In genomic region chr12:91685674-91686290, GRCm38 (mm10) we compare ENCODE assay signal across 9 mouse cellular contexts.
DNase-seq lines count a peak whose midpoint lies in the region; ATAC-seq lines count a peak whose summit lies in the region.
"Had no signal": no experiment of that assay in that cellular context is flagged by ENCODE, and none has a peak within 500 bp of the region (broad histone marks: within the 10 kb centered on the region; RNA-seq: fewer than 3 reads in every experiment).

No protein-coding gene starts in this region.

- peak overlapping the region; percentile 43 for H3K4me3 ChIP-seq in midbrain, embryonic 10.5 days
- no peak overlapping the region for H3K4me3 ChIP-seq in midbrain, embryonic 16.5 days (ENCODE audit: low read depth, low read length)
- no peak overlapping the region; the same call in 1 of the 2 replicates for H3K4me3 ChIP-seq in forebrain, embryonic 15.5 days
- peak overlapping the region; percentile 31 for H3K4me3 ChIP-seq in lung, embryonic 16.5 days (ENCODE audit: low read length)

- peaks cover 49% of the 10 kb centered on the region for H3K4me1 ChIP-seq in midbrain, embryonic 10.5 days
- H3K4me1 ChIP-seq in midbrain, embryonic 16.5 days (ENCODE audit: control insufficient read depth, insufficient read depth, low read length), result peaks cover 26% of the 10 kb centered on the region
- peaks cover 33% of the 10 kb centered on the region for H3K4me1 ChIP-seq in forebrain, embryonic 15.5 days
- peaks cover 22% of the 10 kb centered on the region for H3K4me1 ChIP-seq in lung, embryonic 16.5 days (replicated peaks; ENCODE audit: control insufficient read depth, insufficient read depth, low read length)

- intact Hi-C loops in left cerebral cortex, postnatal 14 days (cut with DNase I), result no loop called here

- H3K9me3 ChIP-seq in midbrain, embryonic 10.5 days (replicated peaks), result no peaks in the 10 kb centered on the region
- no peaks in the 10 kb centered on the region for H3K9me3 ChIP-seq in midbrain, embryonic 16.5 days (replicated peaks; ENCODE audit: control insufficient read depth, low read length, poor library complexity, severe bottlenecking)
- H3K9me3 ChIP-seq in forebrain, embryonic 15.5 days, result no peaks in the 10 kb centered on the region
- no peaks in the 10 kb centered on the region for H3K9me3 ChIP-seq in lung, embryonic 16.5 days (ENCODE audit: control insufficient read depth, low read length)

- DNase-seq in midbrain, embryonic 10.5 days (ENCODE audit: low spot score), result no peak
- peak; percentile 48 to 61 for DNase-seq in urinary bladder, postnatal 36 days (ENCODE audit: low spot score in 2 of 2)
- no peak for DNase-seq in ovary, postnatal 10 days (ENCODE audit: low spot score)
- DNase-seq in left cerebral cortex, postnatal 14 days (ENCODE audit: low spot score in 2 of 2), result no peak
- DNase-seq in kidney, postnatal 14 days, result no peak

- H3K4me2 ChIP-seq in midbrain, embryonic 16.5 days (ENCODE audit: low read length), result no peak overlapping the region
- H3K4me2 ChIP-seq in forebrain, embryonic 15.5 days (replicated peaks), result peak overlapping the region; percentile 30
- peak overlapping the region; percentile 60 for H3K4me2 ChIP-seq in lung, embryonic 16.5 days (ENCODE audit: low read depth, low read length)

- 12% methylated on average over 13 of the region's 13 CpGs for WGBS in midbrain, embryonic 10.5 days
- WGBS in midbrain, embryonic 16.5 days, result 13% methylated on average over 13 of the region's 13 CpGs
- WGBS in forebrain, embryonic 15.5 days, result 8% methylated on average over 13 of the region's 13 CpGs
- 13% methylated on average over 13 of the region's 13 CpGs for WGBS in lung, embryonic 16.5 days

- no peaks in the 10 kb centered on the region for H3K27me3 ChIP-seq in midbrain, embryonic 10.5 days (ENCODE audit: low read depth, poor library complexity, severe bottlenecking)
- H3K27me3 ChIP-seq in midbrain, embryonic 16.5 days (ENCODE audit: control insufficient read depth, insufficient read depth, low read depth, low read length), result peaks cover 2% of the 10 kb centered on the region; the same call in 1 of the 2 replicates
- no peaks in the 10 kb centered on the region for H3K27me3 ChIP-seq in forebrain, embryonic 15.5 days
- H3K27me3 ChIP-seq in lung, embryonic 16.5 days (ENCODE audit: control insufficient read depth, insufficient read depth, low read depth, low read length), result no peaks in the 10 kb centered on the region
- H3K27me3 ChIP-seq: Patski had no signal

- H3K36me3 ChIP-seq in midbrain, embryonic 10.5 days, result no peaks in the 10 kb centered on the region
- no peaks in the 10 kb centered on the region for H3K36me3 ChIP-seq in midbrain, embryonic 16.5 days (ENCODE audit: control insufficient read depth, insufficient read depth, low read length)
- H3K36me3 ChIP-seq in forebrain, embryonic 15.5 days, result no peaks in the 10 kb centered on the region
- H3K36me3 ChIP-seq in lung, embryonic 16.5 days (ENCODE audit: control insufficient read depth, insufficient read depth, low read length), result no peaks in the 10 kb centered on the region

- no peak for ATAC-seq in midbrain, embryonic 16.5 days
- ATAC-seq in forebrain, embryonic 15.5 days (replicated peaks), result no peak
- ATAC-seq in lung, embryonic 16.5 days (ENCODE audit: low read depth), result peak; percentile 84
- ATAC-seq: Patski had no signal

- no peak overlapping the region for H3K9ac ChIP-seq in midbrain, embryonic 16.5 days (ENCODE audit: low read depth, low read length)
- 0 out of 2 replicates have a peak overlapping the region, but pooled peaks have one; percentile 19 for H3K9ac ChIP-seq in forebrain, embryonic 15.5 days (replicated peaks)
- peak overlapping the region; percentile 7 for H3K9ac ChIP-seq in lung, embryonic 16.5 days (ENCODE audit: low read length)

- H3K27ac ChIP-seq in midbrain, embryonic 10.5 days (replicated peaks), result peak overlapping the region; percentile 86
- H3K27ac ChIP-seq in midbrain, embryonic 16.5 days (ENCODE audit: low read length), result no peak overlapping the region
- H3K27ac ChIP-seq in forebrain, embryonic 15.5 days (replicated peaks), result peak overlapping the region; percentile 67; the same call in 1 of the 2 replicates
- peak overlapping the region; percentile 47 for H3K27ac ChIP-seq in lung, embryonic 16.5 days (ENCODE audit: low read length)

Comparison
In these comparisons a context has a peak if more than half of its experiments do, and no peak if none do; other contexts are left out.
1. H3K4me3 ChIP-seq: peak in midbrain, embryonic 10.5 days (single experiment) and lung, embryonic 16.5 days (single experiment); none in midbrain, embryonic 16.5 days (single experiment) and forebrain, embryonic 15.5 days (single experiment).
2. DNase-seq: peak in urinary bladder, postnatal 36 days (2 of 2); none in midbrain, embryonic 10.5 days (single experiment), ovary, postnatal 10 days (single experiment), left cerebral cortex, postnatal 14 days (0 of 2) and kidney, postnatal 14 days (single experiment).